Mouse (Mus musculus): ENCODE results near the gene Dnajc2. TPM values are rescaled to one million over a fixed set of nuclear protein-coding genes. Genes with fewer than 3 reads are reported as not detected.

The Dnajc2 gene
- polyA plus RNA-seq (2012; rRNA removed), result 21.2 and 21.3 TPM in 2 replicates

- peak within 1 kb of the TSS; percentile 93 for H3K4me3 ChIP-seq (ENCODE audit: insufficient read depth, low read length)
- TF ChIP-seq CTCF (IDR thresholded peaks at IDR 0.05; ENCODE audit: extremely low read depth, insufficient read depth, low read length), result no peak
- TF ChIP-seq POLR2A (IDR thresholded peaks at IDR 0.05; ENCODE audit: extremely low read depth, insufficient read depth, low read length), result peak; percentile 38; the same call in 1 of the 2 replicates
- peak within 1 kb of the TSS; percentile 84; the same call in 1 of the 2 replicates for H3K27ac ChIP-seq (ENCODE audit: insufficient read depth, low read length)
- H3K4me1 ChIP-seq (ENCODE audit: control insufficient read depth, insufficient read depth, low read length), result peaks cover 7% of the 10 kb centered on the region
These were observed at the start of gene Dnajc2, which contains the start of gene Psmc2 for GRCm38 (mm10) chr5:21785053-21785452. Dnajc2 (minus strand) TSS chr5:21785251. Psmc2 (plus strand) TSS chr5:21785283.

- H3K4me3 ChIP-seq (ENCODE audit: insufficient read depth, low read length), result no peak overlapping the region
- H3K4me1 ChIP-seq (ENCODE audit: control insufficient read depth, insufficient read depth, low read length), result no peaks in the 10 kb centered on the region
- TF ChIP-seq POLR2A (IDR thresholded peaks at IDR 0.05; ENCODE audit: extremely low read depth, insufficient read depth, low read length), result no peak
- no peak for TF ChIP-seq CTCF (IDR thresholded peaks at IDR 0.05; ENCODE audit: extremely low read depth, insufficient read depth, low read length)
- no peak overlapping the region for H3K27ac ChIP-seq (ENCODE audit: insufficient read depth, low read length)
These were observed 46.7 kb upstream of the Dnajc2 start for GRCm38 (mm10) chr5:21831761-21832160.

- no peak overlapping the region for H3K27ac ChIP-seq (ENCODE audit: insufficient read depth, low read length)
- no peak overlapping the region for H3K4me3 ChIP-seq (ENCODE audit: insufficient read depth, low read length)
- TF ChIP-seq POLR2A (IDR thresholded peaks at IDR 0.05; ENCODE audit: extremely low read depth, insufficient read depth, low read length) (no peak), CTCF (IDR thresholded peaks at IDR 0.05; ENCODE audit: extremely low read depth, insufficient read depth, low read length) (no peak)
- no peaks in the 10 kb centered on the region for H3K4me1 ChIP-seq (ENCODE audit: control insufficient read depth, insufficient read depth, low read length)
These were observed 43.8 kb upstream of the Dnajc2 start for GRCm38 (mm10) chr5:21828855-21829254.

GRCm38 (mm10) chr5:21827643-21828042, 42.6 kb upstream of the Dnajc2 start:
- TF ChIP-seq POLR2A (IDR thresholded peaks at IDR 0.05; ENCODE audit: extremely low read depth, insufficient read depth, low read length) (no peak), CTCF (IDR thresholded peaks at IDR 0.05; ENCODE audit: extremely low read depth, insufficient read depth, low read length) (no peak)
- no peaks in the 10 kb centered on the region for H3K4me1 ChIP-seq (ENCODE audit: control insufficient read depth, insufficient read depth, low read length)
- no peak overlapping the region for H3K27ac ChIP-seq (ENCODE audit: insufficient read depth, low read length)
- H3K4me3 ChIP-seq (ENCODE audit: insufficient read depth, low read length), result no peak overlapping the region

GRCm38 (mm10) chr5:21826370-21826769, 41.3 kb upstream of the Dnajc2 start:
- TF ChIP-seq CTCF (IDR thresholded peaks at IDR 0.05; ENCODE audit: extremely low read depth, insufficient read depth, low read length) (no peak), POLR2A (IDR thresholded peaks at IDR 0.05; ENCODE audit: extremely low read depth, insufficient read depth, low read length) (no peak)
- Histone ChIP-seq H3K4me3 (ENCODE audit: insufficient read depth, low read length) (no peak overlapping the region), H3K4me1 (ENCODE audit: control insufficient read depth, insufficient read depth, low read length) (no peaks in the 10 kb centered on the region), H3K27ac (ENCODE audit: insufficient read depth, low read length) (no peak overlapping the region)

- Histone ChIP-seq H3K4me3 (ENCODE audit: insufficient read depth, low read length) (no peak overlapping the region), H3K4me1 (ENCODE audit: control insufficient read depth, insufficient read depth, low read length) (no peaks in the 10 kb centered on the region; the same call in 1 of the 2 replicates), H3K27ac (ENCODE audit: insufficient read depth, low read length) (no peak overlapping the region)
- TF ChIP-seq POLR2A (IDR thresholded peaks at IDR 0.05; ENCODE audit: extremely low read depth, insufficient read depth, low read length), result no peak
- TF ChIP-seq CTCF (IDR thresholded peaks at IDR 0.05; ENCODE audit: extremely low read depth, insufficient read depth, low read length), result peak; percentile 46
These were observed 28.9 kb upstream of the Dnajc2 start for GRCm38 (mm10) chr5:21813994-21814393.

- Histone ChIP-seq H3K4me1 (ENCODE audit: control insufficient read depth, insufficient read depth, low read length) (no peaks in the 10 kb centered on the region), H3K4me3 (ENCODE audit: insufficient read depth, low read length) (no peak overlapping the region), H3K27ac (ENCODE audit: insufficient read depth, low read length) (no peak overlapping the region)
- no peak for TF ChIP-seq POLR2A (IDR thresholded peaks at IDR 0.05; ENCODE audit: extremely low read depth, insufficient read depth, low read length)
- no peak for TF ChIP-seq CTCF (IDR thresholded peaks at IDR 0.05; ENCODE audit: extremely low read depth, insufficient read depth, low read length)
These were observed 25.9 kb upstream of the Dnajc2 start for GRCm38 (mm10) chr5:21810924-21811323.

GRCm38 (mm10) chr5:21804837-21805236, 19.8 kb upstream of the Dnajc2 start:
- Histone ChIP-seq H3K4me1 (ENCODE audit: control insufficient read depth, insufficient read depth, low read length) (no peaks in the 10 kb centered on the region), H3K27ac (ENCODE audit: insufficient read depth, low read length) (no peak overlapping the region), H3K4me3 (ENCODE audit: insufficient read depth, low read length) (no peak overlapping the region)
- no peak for TF ChIP-seq POLR2A (IDR thresholded peaks at IDR 0.05; ENCODE audit: extremely low read depth, insufficient read depth, low read length)
- no peak for TF ChIP-seq CTCF (IDR thresholded peaks at IDR 0.05; ENCODE audit: extremely low read depth, insufficient read depth, low read length)

GRCm38 (mm10) chr5:21803691-21804188, 18.7 kb upstream of the Dnajc2 start:
- TF ChIP-seq CTCF (IDR thresholded peaks at IDR 0.05; ENCODE audit: extremely low read depth, insufficient read depth, low read length), result no peak
- no peak for TF ChIP-seq POLR2A (IDR thresholded peaks at IDR 0.05; ENCODE audit: extremely low read depth, insufficient read depth, low read length)
- Histone ChIP-seq H3K27ac (ENCODE audit: insufficient read depth, low read length) (no peak overlapping the region), H3K4me1 (ENCODE audit: control insufficient read depth, insufficient read depth, low read length) (no peaks in the 10 kb centered on the region), H3K4me3 (ENCODE audit: insufficient read depth, low read length) (no peak overlapping the region)

- H3K27ac ChIP-seq (ENCODE audit: insufficient read depth, low read length), result no peak overlapping the region
- no peaks in the 10 kb centered on the region for H3K4me1 ChIP-seq (ENCODE audit: control insufficient read depth, insufficient read depth, low read length)
- TF ChIP-seq CTCF (IDR thresholded peaks at IDR 0.05; ENCODE audit: extremely low read depth, insufficient read depth, low read length) (no peak), POLR2A (IDR thresholded peaks at IDR 0.05; ENCODE audit: extremely low read depth, insufficient read depth, low read length) (no peak)
- no peak overlapping the region for H3K4me3 ChIP-seq (ENCODE audit: insufficient read depth, low read length)
These were observed 17.9 kb upstream of the Dnajc2 start for GRCm38 (mm10) chr5:21802907-21803306.

Data from cortical plate, adult 2 months (tissue).